Mouse (Mus musculus) mouse trophoblast stem cell (cell line): ENCODE data around the gene Mical2.

ENCODE experiments used
- in situ Hi-C, 2 experiments: fragments of 300-500 bp; cut with MseI, MboI; formaldehyde crosslinking; loops; 2 replicates in 1 of 2; 3 replicates in 1 of 2; pipeline ENCODE4 v1.15.1; 2025

Gene Mical2

DNA sequence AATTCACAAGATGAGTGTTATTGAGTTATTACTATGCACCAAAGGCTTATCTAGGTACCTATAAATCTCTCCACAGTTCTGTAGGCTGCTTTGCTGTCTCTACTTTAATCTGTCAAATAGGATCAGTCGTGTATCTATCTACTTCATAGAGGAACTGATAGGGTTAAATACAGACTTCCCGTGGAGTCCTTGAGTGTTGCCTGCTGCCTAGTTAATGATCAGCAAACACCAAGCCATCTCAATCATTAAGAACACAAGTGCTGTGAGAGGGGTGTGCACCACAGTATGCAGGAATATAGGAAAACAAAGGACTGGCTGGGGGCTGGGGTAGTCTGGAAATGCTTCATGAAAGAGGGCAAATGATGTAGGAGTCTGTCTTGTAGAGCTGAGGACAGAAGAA lies 50.2 kb downstream of the Mical2 start:
- in situ Hi-C loops = no loop called here

DNA sequence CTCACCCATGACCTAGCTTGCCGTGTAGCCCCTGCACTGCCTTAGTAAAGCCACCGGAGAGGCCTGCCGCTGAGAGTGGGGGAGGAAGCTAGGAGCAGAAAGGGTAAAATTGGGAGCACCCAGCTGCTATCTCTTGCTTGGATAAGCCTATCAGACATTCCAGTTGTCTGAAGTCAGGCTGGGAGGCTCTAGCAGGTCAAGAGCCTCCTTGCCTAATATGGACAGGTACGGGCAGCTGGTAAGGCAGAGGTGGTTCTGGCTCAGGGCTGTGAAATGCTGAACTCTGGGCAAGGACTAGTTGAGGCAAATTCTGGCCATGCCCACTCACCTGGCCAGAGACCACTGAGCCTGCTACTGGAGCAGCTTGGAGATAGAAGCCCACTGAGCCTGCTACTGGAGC lies 51.2 kb downstream of the Mical2 start:
- in situ Hi-C loops = no loop called here

DNA sequence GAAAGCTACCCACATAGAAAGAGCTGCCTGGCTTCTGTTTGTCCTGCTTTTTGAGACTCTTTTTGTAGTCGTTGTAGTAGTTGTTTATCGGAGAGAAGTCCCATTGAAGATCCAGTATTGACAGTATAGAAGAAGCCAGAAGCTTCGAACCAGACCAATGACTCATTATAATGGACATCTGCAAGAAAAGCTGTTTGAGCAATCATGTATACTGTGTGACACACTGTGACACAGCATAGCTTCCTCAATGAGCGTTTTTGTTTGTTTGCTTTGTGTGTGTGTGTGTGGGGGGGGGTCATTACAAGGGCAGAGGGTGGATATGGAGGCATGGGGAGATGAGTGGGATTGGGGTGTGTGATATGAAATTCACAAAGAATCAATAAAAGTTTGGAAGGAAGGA lies 53.0 kb downstream of the Mical2 start:
- in situ Hi-C loops = no loop called here

DNA sequence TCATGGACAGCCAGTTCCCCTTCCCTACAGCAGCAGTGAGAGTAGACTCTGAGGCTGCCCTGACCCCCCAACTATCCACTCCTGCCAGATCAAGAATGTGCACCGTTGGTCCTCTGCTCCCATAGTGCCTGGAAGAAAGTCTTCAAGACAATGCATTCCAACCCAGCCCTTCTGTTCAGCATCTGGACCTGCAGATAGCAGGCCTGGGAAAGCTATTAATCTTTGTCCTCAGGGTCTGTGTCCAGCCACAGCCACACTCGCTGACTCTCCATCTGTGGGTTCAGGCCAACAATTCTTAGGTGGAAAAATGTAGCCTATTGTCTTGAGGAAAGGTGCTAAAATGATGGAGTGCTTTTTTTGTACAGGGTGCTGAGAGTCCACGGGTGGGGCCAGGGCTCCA lies 54.8 kb downstream of the Mical2 start:
- in situ Hi-C loops = no loop called here

DNA sequence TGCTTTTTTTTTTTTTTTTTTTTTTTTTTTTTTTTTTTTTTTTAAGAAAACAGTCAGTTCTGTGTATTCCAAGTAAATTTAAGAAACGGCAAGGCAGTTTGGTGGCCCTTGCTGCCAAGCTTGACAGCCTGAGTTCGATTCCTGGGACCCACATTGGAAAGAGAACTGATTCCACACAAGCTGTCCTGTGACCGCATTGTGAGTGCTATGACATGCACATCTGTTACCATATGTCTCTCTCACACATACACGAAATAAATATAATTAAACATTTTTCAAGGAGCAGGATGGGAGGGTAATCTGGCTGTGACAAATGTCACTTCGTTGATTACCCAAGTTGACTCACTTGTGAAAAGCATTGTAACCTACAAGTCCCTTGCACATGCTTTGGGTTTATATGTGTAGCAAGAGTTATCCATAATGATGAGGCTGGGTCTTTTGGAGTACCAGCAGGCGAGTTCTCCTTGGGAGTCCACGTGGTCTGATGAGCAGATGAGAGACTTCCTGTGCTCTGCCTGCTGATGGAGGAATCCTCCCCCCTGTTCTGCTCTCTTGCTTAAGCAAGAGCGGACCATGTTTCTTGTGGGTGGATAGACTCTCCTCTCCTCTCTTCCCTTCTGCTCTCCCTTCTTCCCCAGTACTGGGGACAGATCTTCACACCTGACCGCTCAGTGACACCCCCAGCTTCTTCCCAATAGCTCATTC lies 58.1 kb downstream of the Mical2 start:
- in situ Hi-C loops = no loop called here

DNA sequence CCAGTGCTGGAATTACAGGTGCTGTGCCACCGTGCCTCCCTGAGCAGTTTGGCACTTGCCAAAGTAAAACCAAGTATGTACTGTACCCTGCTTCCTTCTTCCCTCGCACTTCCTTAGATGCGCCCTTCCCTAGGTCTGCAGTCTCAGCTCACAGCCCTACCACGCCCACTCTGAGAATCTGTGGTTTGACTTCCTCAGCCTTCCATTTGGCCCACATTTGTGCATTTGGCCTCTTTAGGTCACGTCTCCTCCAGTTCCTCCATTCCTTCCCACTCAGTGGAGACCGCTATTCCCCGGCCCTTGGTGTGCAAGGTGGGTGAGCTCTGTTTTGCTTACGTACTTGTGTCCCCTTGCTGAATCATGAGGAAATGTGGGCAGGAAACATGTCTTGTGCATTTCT lies 59.9 kb downstream of the Mical2 start:
- in situ Hi-C loops = no loop called here

DNA sequence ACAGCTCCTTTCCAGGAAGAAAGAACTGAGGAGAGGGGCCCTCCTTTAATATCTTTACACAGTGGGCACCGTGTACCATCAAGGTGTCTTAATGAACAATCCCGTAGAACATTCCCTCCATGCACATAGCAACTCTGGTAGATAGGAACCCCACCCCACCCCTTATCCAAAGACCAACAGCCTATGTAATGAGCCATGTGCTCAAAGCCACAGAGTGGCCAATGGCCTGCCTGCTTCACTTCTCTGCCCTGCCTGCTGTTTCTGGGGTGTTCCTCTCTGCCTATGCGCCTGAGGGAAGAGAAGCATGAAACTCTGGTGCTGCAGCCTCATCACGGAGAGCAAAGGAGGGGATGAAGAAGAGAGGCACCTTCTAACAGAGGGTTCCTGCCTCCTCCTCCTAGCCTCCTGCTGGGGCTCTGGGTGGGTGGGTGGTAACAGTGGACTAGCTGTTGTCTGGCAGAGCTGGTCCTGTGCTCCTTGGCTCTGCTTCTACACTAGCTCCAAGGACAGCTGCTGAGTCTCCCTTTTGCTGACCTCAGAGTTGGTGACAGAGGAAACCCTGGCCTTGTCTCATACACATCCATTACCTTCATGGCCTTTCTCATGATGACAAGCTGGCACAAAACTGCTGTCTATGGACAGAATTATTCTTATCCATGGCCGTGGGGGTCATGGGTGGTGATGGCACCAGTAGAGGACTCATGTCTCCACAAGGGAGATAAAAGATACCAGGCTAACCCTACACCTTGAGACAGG lies 62.9 kb downstream of the Mical2 start:
- in situ Hi-C loops = no loop called here

DNA sequence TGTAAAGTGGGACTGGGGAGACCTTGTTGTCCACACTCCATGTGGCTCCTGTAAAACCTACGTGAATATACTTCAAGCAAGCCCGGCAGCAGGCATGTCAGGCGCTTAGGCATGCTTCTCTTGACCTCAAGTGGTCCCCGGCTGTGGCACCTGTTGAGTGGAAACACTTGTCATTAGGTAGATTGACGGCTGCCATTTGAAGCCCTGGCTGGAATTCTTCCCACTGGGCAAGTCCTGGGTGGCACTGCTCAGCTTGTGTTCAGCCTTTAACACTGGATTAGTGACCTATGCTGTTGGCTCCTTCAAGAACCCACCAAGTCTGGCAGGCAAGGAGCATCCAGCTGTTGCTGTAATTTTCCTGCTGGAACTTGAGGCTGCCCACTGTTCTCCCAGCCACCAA lies 63.9 kb downstream of the Mical2 start:
- in situ Hi-C loops = no loop called here

DNA sequence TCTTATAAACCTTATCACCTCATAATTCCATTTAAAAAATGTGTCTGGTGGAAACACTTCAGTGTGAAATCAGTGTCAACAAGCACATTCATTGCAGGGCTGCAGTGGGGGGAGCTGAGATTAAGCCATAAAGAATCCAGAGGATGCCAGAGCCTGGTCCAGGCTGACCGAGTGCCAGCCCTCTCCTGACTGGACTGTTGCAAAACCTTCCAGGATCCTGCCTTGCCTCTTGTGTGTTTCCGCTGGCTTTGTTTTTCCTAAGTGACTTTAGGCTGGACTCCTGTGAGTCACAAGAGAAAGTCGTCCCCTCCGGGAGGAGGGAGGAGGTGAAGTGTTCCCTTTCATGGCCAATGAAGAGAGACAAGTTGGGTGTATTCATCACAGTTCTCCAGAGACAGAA lies 64.3 kb downstream of the Mical2 start:
- in situ Hi-C loops = no loop called here

DNA sequence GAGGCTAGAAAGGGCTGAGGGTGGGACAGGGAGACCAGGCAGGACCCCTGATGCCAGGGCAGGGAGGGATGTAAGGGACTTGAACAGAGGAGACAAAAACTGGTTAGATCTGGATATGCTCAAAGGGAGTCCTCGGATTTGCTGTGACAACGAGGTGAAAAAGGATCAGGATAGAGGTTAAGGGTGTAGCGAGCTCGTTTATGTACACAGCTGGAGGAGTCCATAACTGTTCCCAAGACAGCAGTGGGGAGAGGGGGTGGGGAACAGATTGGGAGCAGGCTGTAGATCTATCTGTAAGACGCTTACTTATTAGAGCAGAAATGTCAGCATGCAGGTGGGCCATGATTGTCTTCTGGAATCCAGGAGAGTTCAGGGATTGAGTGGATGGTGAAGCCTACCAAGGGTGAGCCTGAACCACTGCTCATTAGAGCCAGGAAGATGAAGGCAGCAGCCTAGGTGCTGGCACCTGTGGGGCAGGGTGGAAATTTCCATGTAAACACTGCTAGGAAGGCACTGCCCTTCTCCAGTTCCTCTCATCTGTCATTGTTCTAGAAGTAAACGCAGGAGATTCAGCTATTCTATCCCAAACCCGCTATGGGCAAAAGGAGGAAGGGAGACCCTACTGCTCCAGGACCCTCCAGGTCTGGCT lies 67.9 kb downstream of the Mical2 start:
- in situ Hi-C loops = no loop called here

DNA sequence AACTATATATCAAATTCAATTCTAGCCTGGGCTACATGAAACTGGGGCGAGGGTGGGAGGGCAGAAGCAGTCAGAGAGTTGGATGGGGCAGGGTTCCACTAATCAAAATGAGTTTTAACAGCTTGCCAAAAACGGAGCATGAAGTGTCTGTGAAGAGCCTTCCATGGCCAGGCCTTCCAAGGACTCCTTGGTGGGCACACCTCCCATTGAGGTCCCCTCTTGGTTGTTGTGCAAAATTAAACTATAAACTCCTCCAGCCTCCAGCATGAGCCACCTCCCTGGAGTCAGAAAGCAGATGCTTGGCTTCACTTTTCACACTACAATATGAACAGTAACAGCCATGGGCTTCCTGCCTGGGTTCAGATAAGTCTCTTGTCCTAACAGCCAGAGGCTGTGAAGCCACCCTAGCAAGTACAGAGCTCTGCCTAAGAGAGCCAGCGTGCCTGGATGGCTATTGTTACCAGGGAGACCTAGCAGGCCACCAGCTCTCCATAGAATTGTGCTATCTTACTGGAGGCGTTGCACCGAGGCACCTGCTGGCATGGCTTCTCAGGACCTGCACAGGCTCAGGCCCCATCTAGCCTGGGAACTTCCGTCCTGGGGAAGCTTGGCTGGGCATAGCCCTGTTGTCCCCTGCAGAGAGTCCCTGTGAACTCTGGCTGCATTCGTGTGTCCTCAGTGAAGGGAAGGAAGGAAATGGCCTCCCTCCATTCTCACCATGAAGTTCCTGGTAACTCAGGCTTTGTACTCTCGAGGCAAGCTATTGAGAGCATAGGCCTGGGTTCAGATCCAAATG lies 70.0 kb downstream of the Mical2 start:
- in situ Hi-C loops = no loop called here

DNA sequence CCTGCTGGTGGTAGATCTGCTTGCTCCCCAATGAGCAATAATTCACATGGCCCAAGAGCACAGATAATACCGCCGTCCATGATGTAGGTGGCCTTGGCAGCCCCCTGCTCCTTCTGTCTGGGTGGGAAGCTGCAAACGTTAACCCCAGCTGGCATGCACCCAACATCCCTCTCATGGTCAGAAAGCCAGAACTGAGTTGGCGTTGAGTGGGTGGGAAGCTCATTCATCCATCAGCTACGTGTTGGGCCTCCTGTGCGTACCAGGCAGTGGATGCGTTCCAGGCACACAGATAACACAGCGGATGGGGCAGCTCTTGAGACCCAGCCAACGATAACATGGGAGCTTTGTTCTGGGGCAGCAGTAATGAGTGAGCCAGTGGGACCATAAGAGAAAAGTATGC lies 72.4 kb downstream of the Mical2 start:
- in situ Hi-C loops = no loop called here

DNA sequence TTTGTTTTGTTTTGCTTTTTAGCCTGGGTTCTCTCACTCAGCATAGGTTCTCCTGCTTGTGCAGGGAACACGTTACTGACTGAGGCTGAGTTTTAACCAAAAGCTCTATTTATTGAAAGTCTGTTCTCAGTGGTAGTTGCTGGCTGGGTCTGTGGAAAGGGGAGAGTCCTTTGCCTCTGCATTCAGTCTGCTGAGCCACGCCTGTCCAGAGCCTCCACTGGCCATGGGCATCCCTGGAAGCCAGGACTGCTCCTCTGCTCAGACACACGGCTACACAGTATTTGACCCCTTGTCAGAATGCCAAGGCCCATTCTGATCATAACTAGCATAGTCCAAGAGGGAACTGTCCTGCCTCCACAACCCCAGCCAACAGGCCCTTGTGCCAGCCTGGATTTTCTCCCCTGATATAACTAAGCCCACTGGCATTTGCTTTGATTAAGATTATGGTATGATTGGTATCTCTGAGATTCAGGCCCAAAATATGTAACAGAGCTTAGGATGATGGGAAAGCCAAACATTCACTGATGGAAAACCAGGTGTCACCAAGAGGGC lies 73.3 kb downstream of the Mical2 start:
- in situ Hi-C loops = no loop called here

DNA sequence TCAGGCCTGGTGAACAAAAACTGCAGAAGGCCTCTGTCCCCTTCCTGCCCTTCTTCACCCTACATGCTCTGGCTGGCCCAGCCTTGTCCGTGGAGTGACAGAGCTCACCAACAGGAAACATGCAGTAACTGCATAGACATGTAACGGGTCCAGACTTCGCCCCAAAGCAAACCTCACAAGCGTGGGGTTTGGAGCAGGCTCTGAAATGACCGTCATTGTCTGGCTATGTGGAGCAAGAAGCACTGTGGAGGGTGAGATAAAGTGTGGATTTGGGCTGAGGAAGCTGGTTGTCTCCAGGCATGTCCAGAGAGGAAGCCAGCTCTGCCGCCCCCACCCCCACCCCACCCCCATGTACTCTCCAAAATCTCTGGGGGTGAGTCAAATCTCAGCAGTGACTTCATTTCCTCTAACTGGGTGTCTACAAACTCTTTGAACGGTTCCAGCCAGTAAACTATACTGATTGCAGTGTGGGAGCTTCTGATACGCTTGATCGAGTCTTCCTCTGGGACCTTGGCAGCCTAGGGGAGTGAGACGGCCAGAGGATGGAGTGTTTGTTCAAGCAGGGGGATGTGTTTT lies 74.0 kb downstream of the Mical2 start:
- in situ Hi-C loops = no loop called here

DNA sequence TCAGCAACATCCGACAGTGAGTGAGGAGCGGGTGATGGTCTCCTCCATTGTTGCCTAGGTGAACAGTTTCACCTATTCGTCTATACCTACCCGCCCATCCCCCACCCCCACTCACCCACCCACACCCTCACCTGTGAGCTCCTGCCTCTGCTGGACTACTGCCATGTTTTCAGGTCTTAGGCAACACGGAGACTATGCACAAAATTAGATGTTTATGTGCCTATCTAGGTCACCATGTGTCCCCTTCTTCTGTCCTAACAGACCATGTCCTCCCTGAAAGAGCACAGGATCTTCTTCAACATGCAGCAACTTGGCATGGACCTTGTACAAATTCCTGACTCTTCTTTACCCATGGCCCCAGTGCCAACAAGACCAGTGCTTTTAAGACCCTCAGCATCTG lies 74.5 kb downstream of the Mical2 start:
- in situ Hi-C loops = no loop called here

DNA sequence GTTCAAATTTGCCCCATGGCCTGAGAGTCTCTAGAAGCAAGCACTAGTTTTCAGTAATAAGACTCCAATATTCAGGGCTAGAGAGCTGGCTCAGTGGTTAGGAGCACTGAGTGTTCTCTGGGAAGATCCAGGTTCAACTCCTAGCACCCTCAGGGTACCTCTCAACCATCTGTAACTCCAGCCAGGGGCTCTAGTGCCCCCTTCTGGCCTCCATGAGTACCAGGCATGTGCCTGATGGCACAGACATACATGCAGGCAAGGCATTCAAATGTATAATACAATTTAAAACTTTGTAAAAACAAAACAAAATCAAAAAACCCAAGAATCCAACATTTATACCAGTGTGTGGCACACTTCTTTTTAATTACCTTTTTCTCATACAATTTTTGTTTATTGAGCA lies 75.4 kb downstream of the Mical2 start:
- in situ Hi-C loops = no loop called here

DNA sequence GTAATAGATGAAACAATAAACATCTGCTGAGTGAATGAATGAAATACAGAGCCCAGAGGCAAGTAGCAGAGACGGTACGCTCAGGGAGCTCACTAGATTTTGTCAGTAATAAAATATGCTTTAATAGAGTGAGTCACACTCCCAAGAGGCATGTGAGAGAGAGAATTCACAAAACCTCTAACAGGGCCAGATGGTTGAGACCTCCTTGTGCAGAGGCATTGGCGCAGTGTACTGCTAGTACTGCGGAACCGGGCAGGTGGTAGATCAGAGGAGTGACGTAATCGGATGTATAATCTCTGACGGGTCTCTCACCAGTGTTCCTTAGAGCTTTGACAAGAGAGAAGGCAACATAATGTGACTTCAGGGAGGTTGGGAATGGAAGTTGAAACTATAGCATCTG lies 78.7 kb downstream of the Mical2 start:
- in situ Hi-C loops = no loop called here

DNA sequence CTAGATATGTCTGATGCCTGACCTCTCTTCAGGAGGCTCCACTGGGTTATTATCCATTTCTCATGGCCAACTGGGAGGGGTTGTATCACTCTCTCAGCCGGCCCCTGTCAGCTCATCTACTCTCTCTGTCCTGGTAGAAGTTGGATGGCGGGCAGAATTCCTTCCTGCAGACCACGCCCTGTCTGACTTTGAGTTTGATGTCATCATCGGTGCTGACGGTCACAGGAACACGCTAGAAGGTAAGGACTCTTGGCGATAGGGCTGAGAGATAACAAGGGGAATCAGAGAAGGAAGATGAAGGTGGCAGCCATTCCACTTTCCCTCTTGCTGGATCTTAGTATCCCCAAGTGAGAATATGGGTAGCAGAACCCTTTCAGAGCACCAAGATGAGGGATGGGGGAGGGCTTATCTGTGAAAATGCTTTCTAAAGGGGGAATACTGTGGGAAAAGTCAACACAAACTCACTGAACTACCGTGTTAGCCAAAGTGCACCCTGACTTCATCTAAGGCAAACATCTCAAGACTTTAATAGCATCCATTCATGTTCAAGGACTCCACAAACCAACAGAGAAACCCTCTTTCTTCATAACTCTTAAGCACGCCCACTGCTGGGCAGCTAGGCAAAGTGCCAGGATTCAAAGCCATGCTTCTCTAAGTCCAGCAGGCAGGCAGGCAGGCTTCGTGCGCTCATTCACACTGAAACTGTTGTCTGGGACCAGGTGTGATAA lies 83.8 kb downstream of the Mical2 start:
- in situ Hi-C loops = no loop called here

DNA sequence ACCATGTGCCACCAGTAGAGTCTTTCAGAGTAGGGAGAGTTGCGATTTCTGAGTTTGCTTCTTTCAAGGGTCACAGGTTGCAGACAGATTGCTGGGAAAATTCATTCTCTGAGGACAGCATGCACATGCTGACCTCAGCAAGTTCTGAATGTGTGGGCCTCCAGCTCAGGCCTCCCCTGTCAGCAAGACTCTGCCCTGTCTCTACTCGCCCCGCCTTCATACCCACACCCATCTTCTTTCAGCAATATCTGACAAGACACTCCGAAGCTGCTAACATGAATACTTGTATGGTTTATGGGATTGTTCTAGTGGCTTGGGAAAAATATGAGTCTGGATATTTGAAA lies 84.3 kb downstream of the Mical2 start:
- in situ Hi-C loops = no loop called here

DNA sequence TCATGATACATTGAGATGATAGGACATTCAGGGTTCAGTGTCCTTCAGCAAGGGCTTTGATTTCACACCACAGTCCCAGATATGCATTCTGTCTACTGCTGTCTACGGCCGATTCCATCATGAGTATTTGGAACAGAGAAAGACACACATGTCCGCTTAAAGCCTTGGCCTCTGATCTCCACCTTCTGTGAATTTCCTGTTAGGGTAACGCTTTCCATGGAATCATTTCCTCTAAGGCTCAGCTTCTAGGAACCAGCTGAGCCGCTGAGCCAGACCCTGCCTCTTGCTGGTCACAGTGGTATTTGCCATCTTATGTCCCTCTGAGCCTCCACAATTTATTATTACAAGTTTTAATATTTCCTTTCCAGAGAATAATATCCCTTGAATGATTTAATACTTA lies 87.6 kb downstream of the Mical2 start:
- in situ Hi-C loops = no loop called here

DNA sequence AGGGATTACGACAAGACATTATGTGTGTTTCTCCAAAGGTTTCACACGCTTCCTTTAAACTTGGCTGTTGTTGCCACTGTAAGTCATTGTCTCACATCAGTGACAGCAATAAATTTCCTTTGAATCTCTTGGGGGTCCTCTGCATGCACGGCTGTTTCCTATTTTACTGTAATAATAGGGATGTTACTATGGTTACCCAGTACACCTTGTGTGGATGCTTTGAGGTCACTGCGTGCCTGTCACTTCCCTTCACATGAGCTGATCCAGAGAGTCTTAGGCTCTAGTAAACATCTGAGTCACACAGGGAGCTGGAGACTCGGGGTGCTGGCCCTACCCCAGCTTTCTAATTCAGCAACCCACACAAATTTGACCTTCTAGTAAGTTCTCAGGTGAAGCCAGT lies 88.0 kb downstream of the Mical2 start:
- in situ Hi-C loops = no loop called here
